Mouse (Mus musculus) spleen, adult 12 weeks (tissue): Measurements from ENCODE around the gene Snx10.

Experiments used
- DNase-seq: peaks from one replicate; pipeline ENCODE4 v3.0.0; 2022; ENCODE audit warnings: low spot score

Gene Snx10

DNA sequence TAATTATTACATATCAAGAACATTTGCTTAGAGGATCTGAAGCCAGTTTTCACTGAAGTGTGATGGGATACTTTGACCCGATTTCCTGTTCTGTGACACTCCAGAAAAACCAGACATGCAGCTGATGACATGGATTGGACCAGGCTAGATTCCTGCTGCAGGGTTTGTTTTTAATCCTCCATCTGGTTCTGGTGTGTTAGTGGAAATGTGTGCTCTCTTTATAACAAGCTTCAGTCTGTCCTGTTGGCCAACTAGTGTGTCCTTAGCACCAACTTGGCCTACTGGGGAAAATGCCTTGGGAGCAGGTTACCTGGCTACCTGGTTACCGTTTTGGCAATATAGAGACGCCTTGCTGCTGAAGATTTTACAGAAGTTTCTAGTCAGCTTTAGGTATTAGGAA, 63.6 kb downstream of the Snx10 start:
- DNase-seq: no peak

DNA sequence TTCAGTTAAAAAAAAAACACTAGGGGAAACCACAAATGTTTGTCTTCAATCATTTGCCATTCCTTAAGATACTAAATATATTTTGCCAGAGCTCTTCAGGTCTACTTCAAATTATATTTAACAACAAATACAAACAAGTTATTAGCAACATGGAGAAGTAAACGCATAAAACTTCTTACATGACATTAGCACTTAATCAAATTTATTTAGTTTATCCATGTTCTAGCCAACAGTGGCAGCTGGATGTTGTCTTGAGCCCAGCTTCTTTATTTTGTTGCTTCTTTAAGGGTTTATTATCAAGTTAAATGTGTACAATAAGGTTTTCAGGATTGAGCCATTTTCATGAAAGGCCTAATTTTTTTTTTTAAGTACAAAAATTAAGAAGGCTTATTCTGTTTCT, 67.6 kb downstream of the Snx10 start:
- DNase-seq: no peak

DNA sequence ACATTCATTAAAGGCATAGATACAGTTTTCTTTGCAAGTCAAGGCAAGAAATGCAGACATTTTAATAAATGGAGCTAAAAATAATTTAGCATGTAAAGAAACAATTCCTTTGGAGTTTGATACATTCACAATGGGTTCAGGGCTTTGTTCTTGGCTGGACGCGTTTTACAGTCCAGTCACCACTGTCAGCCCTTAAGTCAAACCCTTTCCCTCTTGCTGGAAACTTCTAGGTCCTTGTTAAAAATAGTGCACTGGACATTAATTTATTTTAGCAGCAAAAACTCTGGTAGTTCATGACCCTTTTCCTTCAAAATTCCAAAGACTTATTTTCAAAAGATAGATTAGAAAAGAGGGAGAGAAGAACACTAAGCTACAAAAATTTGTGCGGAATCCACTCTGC, 68.1 kb downstream of the Snx10 start:
- no peak for DNase-seq

DNA sequence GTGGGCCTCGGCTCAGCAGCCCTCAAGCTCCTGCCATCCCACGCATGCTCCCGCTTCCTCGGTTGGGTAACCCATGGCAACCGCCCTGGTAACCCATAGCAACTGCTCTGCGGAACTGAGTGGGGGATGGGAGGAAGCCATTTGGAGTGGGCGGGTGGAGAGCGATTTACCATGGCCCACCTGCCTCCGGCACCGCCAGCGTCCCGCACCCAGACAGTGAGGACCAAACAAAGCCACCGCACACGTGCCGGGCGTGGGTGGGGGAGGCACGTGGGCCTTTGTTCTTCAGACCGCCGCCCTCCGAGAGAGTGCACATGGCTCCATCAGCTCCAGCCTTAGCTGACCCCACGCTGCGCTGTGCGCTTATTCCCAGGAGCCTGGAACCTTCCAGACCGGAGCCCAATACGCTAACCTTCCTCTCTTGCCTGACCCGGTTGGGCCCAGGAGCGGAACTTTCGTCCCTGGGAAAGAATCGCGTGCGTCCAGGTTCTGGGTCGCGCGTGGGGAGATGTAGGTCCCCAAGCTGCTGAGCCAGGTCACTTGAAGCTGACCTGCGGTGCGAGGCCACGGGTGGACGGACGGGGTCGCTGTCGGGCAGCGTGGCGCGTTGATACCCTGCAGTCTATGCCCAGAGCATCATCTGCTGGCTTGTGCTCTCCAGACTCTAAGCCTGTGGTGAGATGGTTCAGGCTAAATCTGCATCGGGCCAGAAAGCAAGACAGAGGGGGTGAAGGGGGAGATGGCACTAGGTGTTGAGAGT, 68.8 kb downstream of the Snx10 start:
- peak; percentile 8 for DNase-seq

DNA sequence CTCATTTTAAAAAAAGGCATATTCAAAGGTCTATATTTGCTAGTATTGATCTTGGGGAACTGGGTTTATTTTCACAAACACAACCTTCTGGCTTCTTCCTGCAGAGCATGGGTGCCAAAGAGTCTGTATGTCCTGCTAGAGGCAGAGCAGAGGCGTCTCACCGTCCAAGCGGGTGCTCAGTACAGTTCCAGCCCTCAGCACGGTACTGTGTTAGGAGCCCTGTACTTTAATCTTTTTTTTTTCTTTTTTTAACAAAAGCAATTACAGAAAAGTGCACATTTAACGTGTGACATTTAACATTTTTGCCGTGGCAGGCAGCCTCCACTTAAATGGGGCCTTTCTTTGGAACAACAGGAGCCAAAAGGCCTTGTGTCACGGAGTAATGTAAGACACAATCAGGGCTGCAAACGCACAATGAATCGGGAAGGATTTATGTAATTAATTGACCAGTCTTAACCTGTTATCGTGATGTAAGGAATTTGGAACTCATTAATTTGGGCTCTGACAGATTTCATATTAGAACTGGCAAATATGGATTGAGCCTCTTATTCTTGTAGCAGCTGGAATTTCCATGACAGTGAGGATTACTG, 69.8 kb downstream of the Snx10 start:
- no peak for DNase-seq

DNA sequence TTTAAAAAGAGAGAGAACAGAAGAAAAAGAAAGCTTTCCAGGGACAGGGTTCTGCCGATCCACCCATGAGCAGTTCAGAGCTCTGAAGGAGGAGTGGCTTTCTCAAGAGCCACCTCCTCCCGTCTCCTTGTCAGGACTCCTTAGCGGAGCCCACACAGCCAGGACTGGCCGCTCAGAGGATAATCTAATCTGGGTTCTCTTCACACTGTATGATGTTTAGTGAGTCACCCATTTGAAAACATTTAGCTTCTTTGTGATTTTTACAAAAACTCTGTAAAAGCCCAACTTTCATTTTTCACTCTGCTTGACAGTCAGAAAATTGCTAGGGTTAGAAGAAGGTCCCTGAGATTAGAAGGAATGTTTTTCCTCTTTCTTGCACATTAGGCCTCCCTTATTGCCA, 70.8 kb downstream of the Snx10 start:
- DNase-seq: no peak

DNA sequence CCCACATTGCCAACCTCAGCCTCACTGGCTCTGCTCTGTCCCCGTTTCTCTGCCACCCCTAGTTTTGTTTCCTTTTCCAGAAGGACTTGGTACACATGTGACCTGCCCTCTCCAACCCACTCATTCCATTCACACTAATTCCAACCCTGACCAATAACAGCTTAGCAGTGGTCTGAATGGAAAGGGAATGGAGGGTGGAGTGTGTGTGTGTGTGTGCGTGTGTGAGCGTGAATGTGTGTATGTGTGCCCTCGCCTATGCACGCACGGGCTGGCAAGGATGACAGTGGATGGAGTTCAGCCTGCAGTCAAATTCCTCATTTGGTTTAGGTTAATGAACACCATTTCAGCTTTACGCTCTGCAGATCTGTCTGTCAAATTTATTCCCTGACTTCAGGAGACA, 74.4 kb downstream of the Snx10 start:
- no peak for DNase-seq

DNA sequence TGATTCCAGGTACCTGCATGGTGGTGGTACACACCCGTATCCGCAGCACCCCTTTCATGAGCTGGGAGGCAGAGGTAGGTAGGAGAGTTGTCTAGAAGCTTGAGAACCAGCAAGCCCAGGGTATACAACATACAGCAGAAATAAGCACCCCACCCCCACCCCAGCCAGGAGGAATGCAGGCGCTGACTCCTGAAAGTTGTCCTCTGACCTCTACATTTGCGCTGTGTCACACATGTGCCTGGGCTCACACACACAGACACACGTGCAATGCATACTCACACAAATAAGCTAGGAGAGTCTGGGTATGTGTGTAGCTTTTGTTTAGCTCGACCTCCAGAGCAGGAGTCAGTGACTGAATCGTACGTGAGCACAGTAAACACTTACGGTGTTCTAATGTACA, 76.7 kb downstream of the Snx10 start:
- DNase-seq: no peak

DNA sequence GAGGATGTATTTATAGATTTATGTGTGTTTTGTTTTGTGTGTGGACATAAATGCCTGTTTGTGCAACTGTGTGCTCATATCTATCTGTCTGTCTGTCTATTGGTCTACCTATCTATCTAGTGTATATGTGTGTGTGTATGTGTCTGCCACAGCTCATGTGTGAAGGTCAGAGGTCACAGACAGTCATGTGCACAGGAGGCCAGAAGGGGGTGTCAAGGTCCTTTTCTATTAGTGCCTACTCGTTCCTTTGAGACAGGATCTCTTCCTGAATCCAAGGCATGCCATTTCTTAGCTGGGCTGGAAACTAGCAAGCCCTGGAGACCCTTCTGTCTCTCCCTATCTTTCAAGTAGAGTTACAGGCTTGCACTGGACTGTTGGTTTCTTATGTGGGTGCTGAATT, 78.6 kb downstream of the Snx10 start:
- no peak for DNase-seq

DNA sequence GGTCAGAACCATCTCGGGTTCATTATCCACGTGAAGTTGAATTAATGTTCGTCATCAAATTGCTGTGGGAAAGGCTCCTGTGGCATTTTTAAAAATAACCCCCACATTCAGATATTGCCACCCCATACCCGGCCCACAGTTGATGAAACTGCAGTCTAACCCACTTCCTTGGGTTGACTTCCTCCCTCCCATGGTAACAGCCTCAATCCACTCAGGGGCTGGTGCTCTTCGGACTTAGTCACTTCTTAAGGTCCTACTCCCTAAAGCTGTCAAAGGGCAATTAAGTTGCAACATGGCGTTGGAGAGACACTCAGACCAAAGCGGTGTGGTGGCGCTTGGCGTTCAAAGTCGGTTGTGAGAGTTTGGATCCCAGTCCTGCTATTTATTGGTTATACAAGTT, 80.0 kb downstream of the Snx10 start:
- DNase-seq: no peak

DNA sequence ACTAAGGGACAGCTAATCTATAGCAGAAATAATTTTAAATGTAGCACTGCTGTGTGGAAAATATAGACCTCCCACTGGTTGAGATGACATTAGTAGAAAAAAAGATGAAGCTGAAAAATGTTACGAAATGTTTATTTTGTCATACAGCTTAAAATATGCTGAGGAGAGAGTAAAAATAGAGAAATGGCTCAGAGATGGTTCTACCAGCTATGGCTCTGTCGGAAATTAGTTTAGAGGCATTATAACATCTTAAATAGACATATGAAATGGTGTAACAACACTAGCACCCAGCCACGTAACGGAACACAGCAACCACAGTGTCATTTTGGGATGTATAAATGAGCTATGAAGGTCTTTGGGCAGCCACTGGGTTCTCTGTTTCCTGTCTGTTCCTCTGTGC, 82.5 kb downstream of the Snx10 start:
- DNase-seq: no peak

DNA sequence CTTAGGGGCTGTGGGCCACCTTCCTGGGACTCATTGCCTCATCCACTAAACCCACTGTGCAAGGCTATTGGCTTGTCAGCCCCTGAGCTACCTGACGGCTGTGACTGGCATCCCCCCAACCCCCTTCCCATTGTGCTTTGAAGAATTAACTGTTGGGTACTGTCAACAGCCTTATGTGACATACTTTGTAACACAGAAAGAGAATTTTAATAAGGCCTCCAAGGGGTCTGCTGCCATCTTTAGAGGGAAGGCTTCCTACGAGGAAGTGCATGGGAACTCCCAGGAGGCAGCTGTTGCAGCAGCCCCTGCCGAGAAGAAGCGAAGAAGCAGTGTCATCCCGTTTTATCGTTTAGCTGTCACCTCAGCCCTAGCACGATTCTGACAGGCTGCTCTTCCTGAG, 83.1 kb downstream of the Snx10 start:
- DNase-seq: no peak

DNA sequence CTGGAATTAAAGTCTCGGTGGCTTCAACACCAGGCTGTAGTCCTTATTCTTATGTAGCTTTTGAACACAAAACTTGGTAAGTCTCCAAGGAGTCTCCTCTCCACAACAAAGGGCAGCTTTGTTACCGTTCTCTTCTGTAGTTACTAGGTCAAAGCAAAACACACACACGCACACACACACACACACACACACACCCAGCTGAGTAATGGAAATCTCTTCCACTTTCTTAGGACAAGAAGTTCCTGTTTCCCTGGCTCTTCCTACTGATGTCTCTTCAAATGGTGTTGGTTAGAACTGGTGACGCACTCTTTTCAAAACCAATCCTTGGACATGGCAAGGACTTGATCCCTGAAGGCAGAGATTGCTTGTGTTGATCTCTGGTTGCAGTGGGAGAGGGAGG, 87.9 kb downstream of the Snx10 start:
- DNase-seq: no peak

DNA sequence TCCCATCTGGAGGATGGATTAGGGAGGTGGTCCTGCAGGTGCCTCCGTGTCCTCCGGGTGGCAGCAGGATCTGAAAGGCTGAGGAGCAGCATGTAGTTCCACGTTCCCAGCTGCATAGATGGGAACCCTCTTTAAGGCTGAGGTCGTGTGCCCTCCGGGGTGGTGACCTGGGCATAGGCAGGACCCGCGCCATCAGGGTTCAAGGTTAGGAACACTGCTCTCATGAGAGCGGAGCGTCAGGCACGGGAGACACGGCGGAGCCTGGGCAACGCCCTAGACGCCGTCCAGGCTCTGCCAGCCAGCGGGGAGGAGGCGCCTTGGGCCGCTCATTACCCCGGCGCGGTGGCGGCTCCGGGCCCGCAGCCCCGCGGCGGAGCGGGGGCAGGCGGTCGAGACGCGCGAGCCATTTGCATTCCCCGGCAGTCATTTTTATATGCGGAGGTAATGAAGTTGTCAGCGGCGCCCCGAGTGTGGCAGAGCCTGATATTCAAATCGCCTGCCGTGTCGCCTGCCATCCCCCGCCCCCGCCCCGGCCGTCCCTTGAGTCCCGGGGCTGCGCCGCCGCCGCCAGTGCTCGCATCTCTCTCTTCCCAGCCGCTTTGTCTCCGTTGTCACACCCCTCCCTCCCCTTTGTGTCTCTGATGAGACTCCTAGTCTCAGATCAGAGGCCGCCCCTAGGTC, 88.8 kb downstream of the Snx10 start:
- no peak for DNase-seq

DNA sequence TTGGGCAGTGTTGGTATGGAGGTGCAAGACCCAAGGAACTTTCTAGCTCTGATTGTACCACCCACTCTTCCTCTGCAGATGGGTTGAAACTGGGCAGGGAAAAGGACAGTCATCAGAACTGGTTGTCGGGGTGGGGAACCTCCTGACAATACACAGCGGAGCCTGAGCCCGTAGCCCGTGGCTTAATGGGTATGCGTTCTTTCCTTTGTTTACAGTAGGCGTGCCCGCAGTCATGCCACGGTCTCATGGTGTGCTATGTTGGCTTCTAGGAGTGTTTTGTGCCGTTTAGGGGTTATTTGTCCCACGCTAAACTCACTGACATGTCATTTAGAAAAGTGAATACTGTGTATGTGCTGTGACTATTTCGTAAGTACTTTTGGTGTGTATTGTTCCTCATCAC, 90.0 kb downstream of the Snx10 start:
- no peak for DNase-seq

DNA sequence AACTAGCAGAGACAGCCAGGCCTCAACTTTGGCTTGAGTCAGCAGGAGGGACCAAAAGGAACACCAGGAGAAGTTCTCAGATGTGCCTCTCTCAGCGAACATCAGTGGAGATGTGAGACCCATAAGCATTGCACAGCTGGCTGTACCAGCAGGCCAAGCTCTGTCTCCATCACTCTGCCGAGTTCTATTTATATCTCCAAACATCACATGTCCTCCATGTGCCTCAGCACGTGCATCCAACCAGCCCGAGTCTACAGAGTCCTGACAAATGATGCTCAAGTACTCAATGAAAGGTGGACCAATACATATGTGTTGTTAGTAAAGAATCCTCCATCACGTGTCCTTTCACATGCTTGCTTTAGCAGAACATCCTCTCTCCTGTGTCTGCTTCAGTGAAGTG, 103.1 kb downstream of the Snx10 start:
- DNase-seq: no peak

DNA sequence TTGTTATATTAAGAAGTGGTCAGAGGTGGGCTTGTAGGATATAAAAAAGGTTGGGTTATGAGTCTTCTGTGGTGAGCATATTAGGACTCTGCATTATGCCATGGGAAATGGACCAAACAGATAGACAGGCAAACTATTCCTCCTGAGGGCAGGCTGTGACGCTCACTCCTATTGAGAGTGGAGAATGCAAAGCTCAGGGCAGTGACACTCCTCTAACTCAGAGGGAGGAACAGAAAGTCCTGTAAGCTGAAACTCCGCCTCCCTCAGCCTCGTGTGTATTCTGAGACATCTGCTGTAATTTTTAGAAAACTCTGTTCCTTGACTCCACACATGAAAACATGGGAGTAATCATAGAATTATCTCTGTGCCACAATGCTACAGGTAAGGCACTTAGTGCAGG, 106.0 kb downstream of the Snx10 start:
- DNase-seq: no peak

DNA sequence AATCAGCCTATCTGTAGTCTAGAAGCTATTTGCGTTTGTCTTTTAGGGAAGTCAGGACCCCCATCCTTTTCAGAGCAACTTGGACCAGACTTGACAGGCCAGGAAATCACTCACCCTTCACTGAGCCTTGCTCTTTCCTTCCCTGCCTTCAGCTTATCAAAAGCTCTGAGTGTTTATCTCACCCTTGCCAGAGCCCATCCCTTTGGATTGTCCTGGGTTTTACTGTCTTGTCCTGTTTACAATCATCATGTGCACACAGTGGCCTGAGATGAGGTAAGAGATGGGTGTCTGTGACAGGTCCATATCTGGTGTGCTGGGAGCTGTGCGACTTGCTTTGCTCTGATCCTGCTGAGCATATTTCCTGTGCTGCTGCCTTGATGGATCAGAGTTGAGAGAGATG, 106.5 kb downstream of the Snx10 start:
- DNase-seq: no peak

DNA sequence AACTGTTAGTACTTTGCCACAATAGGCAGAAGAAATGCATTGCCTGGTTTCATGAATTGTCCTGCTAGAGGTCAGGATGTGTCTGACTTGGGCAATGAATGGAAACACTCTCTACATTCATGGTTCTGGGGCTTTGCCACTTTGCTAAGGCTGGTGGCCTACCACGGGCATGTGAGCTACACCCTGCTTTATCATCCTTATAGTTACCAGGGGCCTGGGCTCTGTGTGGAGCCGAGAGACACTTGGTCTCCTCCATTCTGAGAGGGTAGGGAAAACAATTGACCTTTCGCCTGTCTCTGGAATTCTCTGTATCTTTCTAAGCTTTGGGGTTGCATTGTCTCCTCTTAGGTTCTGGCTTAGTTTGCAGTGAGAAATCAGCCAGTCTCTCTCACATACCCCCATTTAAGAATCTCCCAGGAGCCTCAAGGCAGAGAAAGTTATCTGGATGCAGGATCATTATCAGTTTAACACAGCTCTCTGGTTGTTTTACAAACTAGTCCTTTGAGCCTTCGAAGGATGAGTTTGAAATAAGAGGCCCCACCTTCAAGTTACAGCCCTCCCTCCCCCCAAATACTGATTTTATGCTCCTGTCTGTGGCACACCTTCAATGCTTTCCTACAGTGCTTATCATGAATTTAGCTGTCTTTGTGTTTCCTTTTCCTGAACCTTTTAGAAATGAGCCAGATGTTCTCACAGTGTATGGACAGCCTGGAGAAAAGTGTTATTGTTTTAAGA, 109.4 kb downstream of the Snx10 start:
- no peak for DNase-seq

DNA sequence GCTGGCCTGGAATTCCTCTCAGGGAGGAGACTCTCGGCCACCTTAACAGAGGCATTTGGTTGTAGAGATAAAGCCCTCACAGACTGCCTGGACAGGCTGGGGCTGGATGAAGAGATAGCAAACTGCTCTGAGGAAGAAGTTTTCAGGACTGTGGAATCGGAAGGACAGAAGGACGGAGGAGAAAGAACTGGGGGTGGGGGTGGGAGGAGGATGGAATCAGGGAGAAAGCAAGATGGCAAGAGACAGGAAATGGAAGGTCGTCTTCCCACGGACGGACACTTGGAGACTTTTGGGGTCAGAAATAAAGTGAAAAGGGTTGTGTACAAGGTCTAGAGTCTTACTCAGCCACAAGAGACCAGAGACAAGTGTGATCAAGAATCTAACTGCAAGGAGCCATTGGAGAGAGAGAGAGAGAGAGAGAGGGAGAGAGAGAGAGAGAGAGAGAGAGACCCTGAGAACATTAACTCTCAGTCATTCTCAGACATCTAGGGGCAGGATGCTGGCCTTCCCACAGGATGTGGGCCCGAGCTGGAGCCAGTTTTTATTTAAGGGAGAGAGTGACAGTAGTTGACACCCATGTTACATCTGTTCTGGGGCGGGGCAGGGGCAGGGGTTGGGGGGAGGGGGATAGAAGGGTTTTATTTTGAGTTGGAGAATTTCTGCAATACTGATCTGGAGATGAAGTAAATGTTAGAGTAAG, 110.1 kb downstream of the Snx10 start:
- DNase-seq: no peak

DNA sequence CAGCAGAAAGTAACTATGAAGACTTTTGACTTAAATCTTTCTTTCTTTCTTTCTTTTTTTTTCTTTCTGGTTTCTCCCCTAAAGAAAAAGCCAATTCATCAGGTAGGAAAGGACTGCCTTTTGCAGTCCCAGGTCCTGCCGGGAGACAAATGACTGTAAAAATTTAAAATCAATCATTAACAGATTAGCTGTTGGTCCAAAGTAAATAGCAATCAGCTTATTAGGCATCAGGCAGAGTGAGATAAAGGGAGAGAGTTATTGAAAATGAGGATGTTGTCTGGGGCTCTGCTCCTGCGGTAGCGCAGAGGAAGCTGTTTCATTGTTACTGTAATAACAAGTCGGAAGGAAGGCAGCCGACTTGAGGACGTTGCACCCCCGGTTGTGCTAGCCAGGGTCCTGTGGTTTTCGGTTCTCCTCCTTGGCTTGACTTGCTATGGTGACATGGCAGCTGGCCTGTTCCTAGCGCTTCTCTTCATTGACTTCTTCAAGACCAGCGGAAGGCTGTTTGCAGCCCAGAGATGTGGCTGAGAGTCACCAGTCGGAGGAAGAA, 112.4 kb downstream of the Snx10 start:
- DNase-seq: no peak
